Mouse (Mus musculus) olfactory bulb, adult 2 months (tissue): Measurements from ENCODE around the gene Naa60. TPM values are rescaled to one million over a fixed set of nuclear protein-coding genes. Genes with fewer than 3 reads are reported as not detected.

Experiments
- H3K27ac ChIP-seq: fragments of 200-500 bp; 2 replicates; pipeline ENCODE4 v1.5.1; 2012; ENCODE audit warnings: low read depth, low read length; ENCODE audit not compliant: insufficient read depth
- H3K4me1 ChIP-seq: fragments of 200-500 bp; 2 replicates; pipeline ENCODE4 v1.6.1; 2012; ENCODE audit warnings: low read length; ENCODE audit not compliant: control insufficient read depth, insufficient read depth
- H3K4me3 ChIP-seq: fragments of 200-500 bp; 2 replicates; pipeline ENCODE4 v1.5.1; 2012; ENCODE audit warnings: mild to moderate bottlenecking, low read depth, low read length, moderate library complexity; ENCODE audit not compliant: insufficient read depth
- CTCF ChIP-seq: fragments of 200-500 bp; IDR thresholded peaks from 2 replicates; pipeline ENCODE4 v1.5.1; 2012; ENCODE audit warnings: low read depth, mild to moderate bottlenecking, low read length, moderate library complexity; ENCODE audit not compliant: insufficient read depth
- POLR2A ChIP-seq: fragments of 200-500 bp; IDR thresholded peaks from 2 replicates; pipeline ENCODE4 v1.6.1; 2012; ENCODE audit warnings: mild to moderate bottlenecking, low read depth, low read length, moderate library complexity; ENCODE audit not compliant: insufficient read depth
- WGBS: fragments of 180-500 bp; shearing (Covaris S2); methylation state at CpG from one replicate; pipeline ENCODE4 v1.1.7; 2018; 5-methylcytosine and 5-hydroxymethylcytosine counted together
- polyA plus RNA-seq: library from polyadenylated mRNA; stranded (reverse); fragments of >200 nt; gene quantifications from 2 replicates; pipeline ENCODE4 v1.2.4, GENCODE M21; 2012; ENCODE audit warnings: low replicate concordance; ENCODE audit not compliant: missing spikeins, insufficient read depth, insufficient read length

Naa60 gene
- polyA plus RNA-seq, 1 experiment: not detected

DNA sequence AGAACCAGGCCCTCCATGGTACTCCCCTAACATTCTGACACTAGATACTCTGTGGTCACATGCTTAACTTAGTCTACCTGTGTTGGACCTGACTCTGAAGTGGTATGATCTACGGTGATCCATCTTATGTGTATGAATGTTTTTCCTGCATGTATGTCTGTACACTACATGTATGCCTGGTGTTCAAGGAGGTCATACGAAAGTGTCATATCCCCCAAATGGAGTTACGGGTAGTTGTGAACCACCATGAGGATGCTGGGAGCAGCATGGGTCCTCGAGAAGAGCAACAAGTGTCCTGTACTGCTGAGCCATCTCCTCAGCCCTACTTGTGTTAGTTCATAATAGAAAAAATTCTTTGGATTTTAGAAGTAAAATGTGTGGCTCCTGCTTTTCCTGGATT lies 4.2 kb downstream of the Naa60 start:
- peaks cover 4% of the 10 kb centered on the region; the same call in 1 of the 2 replicates for H3K4me1 ChIP-seq

GRCm38 (mm10) chr16:3884201-3885064 lies 12.3 kb downstream of the Naa60 start, which contains the start of the genes Zfp597 and Gm20695:
Gene Zfp597 (minus strand): TSS chr16:3884561.
Gene Gm20695 (plus strand): TSS chr16:3884648.
- peak within 1 kb of the TSS; percentile 86 for H3K27ac ChIP-seq
- peaks cover 11% of the 10 kb centered on the region for H3K4me1 ChIP-seq
- under 1% methylated on average over 88 of the region's 88 CpGs for WGBS
- H3K4me3 ChIP-seq: peak within 1 kb of the TSS; percentile 83
- peak; percentile 79 for TF ChIP-seq POLR2A
- TF ChIP-seq CTCF: no peak

More for the DNA sequence above, 4.2 kb downstream of the Naa60 start:
- WGBS: 93% methylated on average over 4 of the region's 4 CpGs
- no peak overlapping the region for H3K27ac ChIP-seq
- H3K4me3 ChIP-seq: no peak overlapping the region
- no peak for TF ChIP-seq CTCF
- TF ChIP-seq POLR2A: no peak

- Histone ChIP-seq H3K4me3 (peak overlapping the region; percentile 83), H3K4me1 (peaks cover 11% of the 10 kb centered on the region), H3K27ac (peak overlapping the region; percentile 86)
- TF ChIP-seq POLR2A: no peak
- no peak for TF ChIP-seq CTCF
- under 1% methylated on average over 10 of the region's 10 CpGs for WGBS
These were observed 13.0 kb downstream of the Naa60 start for GRCm38 (mm10) chr16:3885065-3885670.

GRCm38 (mm10) chr16:3891621-3892295 lies 19.6 kb downstream of the Naa60 start:
- no peak overlapping the region for H3K4me3 ChIP-seq
- H3K27ac ChIP-seq: no peak overlapping the region
- TF ChIP-seq CTCF (no peak), POLR2A (no peak)
- WGBS: 90% methylated on average over 14 of the region's 14 CpGs
- peaks cover 7% of the 10 kb centered on the region; the same call in 1 of the 2 replicates for H3K4me1 ChIP-seq

- Histone ChIP-seq H3K4me3 (no peak overlapping the region), H3K27ac (no peak overlapping the region), H3K4me1 (0 out of 2 replicates have a peak, but pooled peaks cover 4% of the 10 kb centered on the region)
- no peak for TF ChIP-seq CTCF
- TF ChIP-seq POLR2A: no peak
- 49% methylated on average over 3 of the region's 3 CpGs for WGBS
These were observed 21.6 kb downstream of the Naa60 start for GRCm38 (mm10) chr16:3893739-3894138.

DNA sequence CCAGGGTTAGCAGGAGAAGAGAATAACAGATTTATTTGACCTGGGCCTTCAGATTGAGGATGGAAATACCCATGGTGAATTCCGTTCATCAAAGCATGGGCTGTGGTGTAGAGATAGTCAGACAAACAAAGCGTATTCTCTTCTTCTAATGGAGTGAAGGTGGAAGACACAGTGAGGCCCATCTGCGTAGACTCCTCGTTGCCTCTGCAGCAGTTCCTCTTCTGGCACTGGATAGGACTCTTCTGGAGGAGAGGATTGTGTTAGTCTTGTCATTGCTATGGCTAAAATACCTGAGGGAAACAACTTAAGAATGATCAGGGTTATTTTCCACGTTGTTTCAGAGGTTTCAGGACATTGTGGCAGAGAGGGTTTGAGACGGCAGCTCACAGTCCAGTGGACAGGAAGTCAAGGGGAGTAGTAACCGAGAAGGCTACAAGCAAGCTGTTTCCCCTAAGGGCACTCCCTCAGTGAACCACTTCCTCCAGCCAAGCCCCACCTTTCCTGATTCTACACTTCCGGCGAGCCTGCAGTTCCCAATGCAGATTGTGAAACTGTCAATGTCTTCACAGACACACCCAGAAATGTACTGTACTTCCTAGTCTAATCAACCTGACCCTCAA lies 23.1 kb downstream of the Naa60 start:
- H3K4me3 ChIP-seq: no peak overlapping the region
- TF ChIP-seq CTCF (no peak), POLR2A (no peak)
- H3K4me1 ChIP-seq: 0 out of 2 replicates have a peak, but pooled peaks cover 4% of the 10 kb centered on the region
- H3K27ac ChIP-seq: no peak overlapping the region
- WGBS: 77% methylated on average over 9 of the region's 9 CpGs

- 68% methylated on average over 6 of the region's 6 CpGs for WGBS
- H3K4me1 ChIP-seq: 0 out of 2 replicates have a peak, but pooled peaks cover 4% of the 10 kb centered on the region
- no peak overlapping the region for H3K4me3 ChIP-seq
- TF ChIP-seq POLR2A (no peak), CTCF (no peak)
- H3K27ac ChIP-seq: no peak overlapping the region
These were observed 23.9 kb downstream of the Naa60 start for GRCm38 (mm10) chr16:3896046-3896445.

GRCm38 (mm10) chr16:3896553-3896952 lies 24.4 kb downstream of the Naa60 start:
- TF ChIP-seq POLR2A: no peak
- TF ChIP-seq CTCF: no peak
- WGBS: 90% methylated on average over 1 of the region's 1 CpGs
- Histone ChIP-seq H3K27ac (no peak overlapping the region), H3K4me1 (0 out of 2 replicates have a peak, but pooled peaks cover 4% of the 10 kb centered on the region), H3K4me3 (no peak overlapping the region)
